Mouse (Mus musculus) liver, embryonic 12.5 days (tissue): ENCODE results near the gene Fam122b. TPM values are rescaled to one million over a fixed set of nuclear protein-coding genes. Genes with fewer than 3 reads are reported as not detected.

Experiments used
- ATAC-seq: fragments of 200-750 bp; cut with Nextera tagmentation; 2 replicates; pipeline ENCODE4 v1.8.0; 2017; ENCODE audit warnings: moderate number of reproducible peaks, mild to moderate bottlenecking, moderate library complexity
- H3K27ac ChIP-seq: fragments of 300-500 bp; sonication (generic); 2 replicates; pipeline ENCODE4 v1.5.1; 2016; ENCODE audit warnings: mild to moderate bottlenecking
- H3K27me3 ChIP-seq: fragments of 300-500 bp; sonication (generic); replicated peaks from 2 replicates; pipeline ENCODE4 v1.6.1; 2016; ENCODE audit warnings: mild to moderate bottlenecking, moderate library complexity
- H3K36me3 ChIP-seq: fragments of 300-500 bp; sonication (generic); 2 replicates; pipeline ENCODE4 v1.6.1; 2016; ENCODE audit warnings: mild to moderate bottlenecking, moderate library complexity
- H3K4me1 ChIP-seq: fragments of 300-500 bp; sonication (generic); 2 replicates; pipeline ENCODE4 v1.6.1; 2016
- H3K4me2 ChIP-seq: fragments of 300-500 bp; sonication (generic); 2 replicates; pipeline ENCODE4 v1.6.1; 2016; ENCODE audit warnings: mild to moderate bottlenecking, moderate library complexity
- H3K4me3 ChIP-seq: fragments of 300-500 bp; sonication (generic); 2 replicates; pipeline ENCODE4 v1.5.1; 2016; ENCODE audit warnings: mild to moderate bottlenecking, moderate library complexity
- H3K9ac ChIP-seq: fragments of 300-500 bp; sonication (generic); 2 replicates; pipeline ENCODE4 v1.6.1; 2016; ENCODE audit warnings: mild to moderate bottlenecking, moderate library complexity
- H3K9me3 ChIP-seq: fragments of 300-500 bp; sonication (generic); replicated peaks from 2 replicates; pipeline ENCODE4 v1.6.1; 2016; ENCODE audit warnings: mild to moderate bottlenecking, moderate library complexity
- WGBS: fragments of 180-500 bp; shearing (Covaris S2); methylation state at CpG from one replicate; pipeline ENCODE4 v1.1.7; 2016; ENCODE audit not compliant: insufficient replicate concordance; 5-methylcytosine and 5-hydroxymethylcytosine counted together
- polyA plus RNA-seq: library from polyadenylated mRNA; unstranded; fragments of >200 nt; fragmentation: Nextera tagmentation; extraction: Ambion mirVana; gene quantifications from 2 replicates; pipeline ENCODE4 v1.2.1, GENCODE M21; 2016

Gene Fam122b
- polyA plus RNA-seq, 1 experiment from 2014 or later = 6.7 TPM

- H3K9ac ChIP-seq = 0 out of 2 replicates have a peak overlapping the region, but pooled peaks have one; percentile 35
These were observed 37.6 kb downstream of the Fam122b start for GRCm38 (mm10) chrX:53231965-53232364.

GRCm38 (mm10) chrX:53224353-53224944, 45.2 kb downstream of the Fam122b start:
- no peak overlapping the region for H3K4me3 ChIP-seq
- no peak overlapping the region for H3K4me2 ChIP-seq
- no peak overlapping the region for H3K9ac ChIP-seq
- no peaks in the 10 kb centered on the region for H3K36me3 ChIP-seq
- H3K27me3 ChIP-seq = no peaks in the 10 kb centered on the region
- no peaks in the 10 kb centered on the region for H3K4me1 ChIP-seq
- no peak for ATAC-seq
- 59% methylated on average over 6 of the region's 6 CpGs for WGBS
- no peak overlapping the region for H3K27ac ChIP-seq
- H3K9me3 ChIP-seq = no peaks in the 10 kb centered on the region

More at GRCm38 (mm10) chrX:53231965-53232364, 37.6 kb downstream of the Fam122b start:
- 0 out of 2 replicates have a peak, but pooled peaks cover 6% of the 10 kb centered on the region for H3K4me1 ChIP-seq
- H3K27me3 ChIP-seq = no peaks in the 10 kb centered on the region
- H3K36me3 ChIP-seq = no peaks in the 10 kb centered on the region
- ATAC-seq = no peak
- no peaks in the 10 kb centered on the region for H3K9me3 ChIP-seq
- peak overlapping the region; percentile 59 for H3K4me2 ChIP-seq
- H3K4me3 ChIP-seq = peak overlapping the region; percentile 26
- 22% methylated on average over 13 of the region's 13 CpGs for WGBS
- H3K27ac ChIP-seq = peak overlapping the region; percentile 36; the same call in 1 of the 2 replicates

GRCm38 (mm10) chrX:53220855-53221254, 48.8 kb downstream of the Fam122b start:
- H3K9me3 ChIP-seq = no peaks in the 10 kb centered on the region
- no peaks in the 10 kb centered on the region for H3K27me3 ChIP-seq
- no peak overlapping the region for H3K4me2 ChIP-seq
- H3K9ac ChIP-seq = no peak overlapping the region
- 74% methylated on average over 9 of the region's 9 CpGs for WGBS
- no peak overlapping the region for H3K4me3 ChIP-seq
- ATAC-seq = no peak
- no peaks in the 10 kb centered on the region for H3K4me1 ChIP-seq
- no peaks in the 10 kb centered on the region for H3K36me3 ChIP-seq
- no peak overlapping the region for H3K27ac ChIP-seq

GRCm38 (mm10) chrX:53214557-53215229, 54.9 kb downstream of the Fam122b start:
- Histone ChIP-seq H3K27me3 (no peaks in the 10 kb centered on the region; the same call in 1 of the 2 replicates), H3K27ac (no peak overlapping the region), H3K4me2 (no peak overlapping the region), H3K36me3 (no peaks in the 10 kb centered on the region), H3K4me3 (no peak overlapping the region), H3K9ac (no peak overlapping the region), H3K9me3 (no peaks in the 10 kb centered on the region), H3K4me1 (no peaks in the 10 kb centered on the region)
- 61% methylated on average over 7 of the region's 7 CpGs for WGBS
- ATAC-seq = no peak

- Histone ChIP-seq H3K27ac (no peak overlapping the region), H3K4me3 (no peak overlapping the region), H3K27me3 (peaks cover 4% of the 10 kb centered on the region; the same call in 1 of the 2 replicates), H3K4me2 (no peak overlapping the region), H3K36me3 (no peaks in the 10 kb centered on the region), H3K9me3 (no peaks in the 10 kb centered on the region), H3K4me1 (no peaks in the 10 kb centered on the region), H3K9ac (no peak overlapping the region)
- no peak for ATAC-seq
- WGBS = 55% methylated on average over 2 of the region's 2 CpGs
These were observed 55.8 kb downstream of the Fam122b start for GRCm38 (mm10) chrX:53213838-53214237.

GRCm38 (mm10) chrX:53212485-53212884, 57.1 kb downstream of the Fam122b start:
- 50% methylated on average over 9 of the region's 9 CpGs for WGBS

GRCm38 (mm10) chrX:53211756-53212483, 57.7 kb downstream of the Fam122b start:
- Histone ChIP-seq H3K9me3 (no peaks in the 10 kb centered on the region), H3K4me1 (no peaks in the 10 kb centered on the region), H3K4me2 (no peak overlapping the region), H3K4me3 (no peak overlapping the region), H3K27ac (no peak overlapping the region), H3K36me3 (no peaks in the 10 kb centered on the region), H3K27me3 (peaks cover 9% of the 10 kb centered on the region; the same call in 1 of the 2 replicates), H3K9ac (no peak overlapping the region)
- no peak for ATAC-seq
- 49% methylated on average over 7 of the region's 7 CpGs for WGBS

More at GRCm38 (mm10) chrX:53212485-53212884, 57.1 kb downstream of the Fam122b start:
- H3K27ac ChIP-seq = no peak overlapping the region
- peaks cover 9% of the 10 kb centered on the region; the same call in 1 of the 2 replicates for H3K27me3 ChIP-seq
- no peak for ATAC-seq
- no peak overlapping the region for H3K4me3 ChIP-seq
- H3K9ac ChIP-seq = no peak overlapping the region
- no peaks in the 10 kb centered on the region for H3K36me3 ChIP-seq
- no peaks in the 10 kb centered on the region for H3K9me3 ChIP-seq
- H3K4me1 ChIP-seq = no peaks in the 10 kb centered on the region
- H3K4me2 ChIP-seq = no peak overlapping the region

- H3K27me3 ChIP-seq = peaks cover 9% of the 10 kb centered on the region; the same call in 1 of the 2 replicates
- WGBS = 56% methylated on average over 7 of the region's 7 CpGs
- no peaks in the 10 kb centered on the region for H3K9me3 ChIP-seq
- no peaks in the 10 kb centered on the region for H3K4me1 ChIP-seq
- H3K4me3 ChIP-seq = no peak overlapping the region
- no peak for ATAC-seq
- H3K4me2 ChIP-seq = no peak overlapping the region
- no peak overlapping the region for H3K9ac ChIP-seq
- H3K36me3 ChIP-seq = no peaks in the 10 kb centered on the region
- no peak overlapping the region for H3K27ac ChIP-seq
These were observed 60.2 kb downstream of the Fam122b start for GRCm38 (mm10) chrX:53209431-53209830.

- Histone ChIP-seq H3K9ac (no peak overlapping the region), H3K27me3 (peaks cover 9% of the 10 kb centered on the region; the same call in 1 of the 2 replicates), H3K4me1 (no peaks in the 10 kb centered on the region), H3K4me2 (no peak overlapping the region), H3K27ac (no peak overlapping the region), H3K4me3 (no peak overlapping the region), H3K9me3 (no peaks in the 10 kb centered on the region), H3K36me3 (no peaks in the 10 kb centered on the region)
- 27% methylated on average over 3 of the region's 3 CpGs for WGBS
- ATAC-seq = no peak
These were observed 64.8 kb downstream of the Fam122b start for GRCm38 (mm10) chrX:53204690-53205311.

- H3K4me3 ChIP-seq = no peak overlapping the region
- H3K4me1 ChIP-seq = no peaks in the 10 kb centered on the region
- H3K27me3 ChIP-seq = no peaks in the 10 kb centered on the region
- 47% methylated on average over 5 of the region's 5 CpGs for WGBS
- no peaks in the 10 kb centered on the region for H3K36me3 ChIP-seq
- H3K9me3 ChIP-seq = no peaks in the 10 kb centered on the region
- no peak overlapping the region for H3K4me2 ChIP-seq
- H3K9ac ChIP-seq = no peak overlapping the region
- ATAC-seq = no peak
- no peak overlapping the region for H3K27ac ChIP-seq
These were observed 68.0 kb downstream of the Fam122b start for GRCm38 (mm10) chrX:53201616-53202015.

GRCm38 (mm10) chrX:53197681-53198080, 71.9 kb downstream of the Fam122b start:
- WGBS = 56% methylated on average over 4 of the region's 4 CpGs
- Histone ChIP-seq H3K4me1 (no peaks in the 10 kb centered on the region), H3K9ac (no peak overlapping the region), H3K4me3 (no peak overlapping the region), H3K27ac (no peak overlapping the region), H3K27me3 (no peaks in the 10 kb centered on the region), H3K9me3 (no peaks in the 10 kb centered on the region), H3K4me2 (no peak overlapping the region), H3K36me3 (no peaks in the 10 kb centered on the region)
- no peak for ATAC-seq
